Mouse (Mus musculus) c-Kit-positive CD71-positive TER-119-negative erythroid progenitor cells, embryonic 14.5 days (primary cell): Measurements from ENCODE around the gene Dnajc30.
"Not testable (repeated sequence)": the region's sequence is repeated elsewhere in the genome, so short reads cannot be mapped to it uniquely, and the experiment has no call there.

Experiments
- DNase-seq: peaks from one replicate; pipeline ENCODE4 v3.0.0-alpha.2; 2013; ENCODE audit warnings: low read depth

Gene Dnajc30

GRCm38 (mm10) chr5:135064909-135065446, 976 bp downstream of the Dnajc30 start, which contains the start of gene Bud23:
Bud23 (minus strand) TSS chr5:135064959.
- not testable (repeated sequence) for DNase-seq

- no peak for DNase-seq
These were observed 2.0 kb downstream of the Dnajc30 start for GRCm38 (mm10) chr5:135066008-135066407.

GRCm38 (mm10) chr5:135070448-135070847, 6.4 kb downstream of the Dnajc30 start:
- DNase-seq: no peak

GRCm38 (mm10) chr5:135072061-135072460, 8.1 kb downstream of the Dnajc30 start:
- no peak for DNase-seq

GRCm38 (mm10) chr5:135072720-135073119, 8.7 kb downstream of the Dnajc30 start:
- no peak for DNase-seq

GRCm38 (mm10) chr5:135073349-135074150, 9.5 kb downstream of the Dnajc30 start:
- DNase-seq: no peak

GRCm38 (mm10) chr5:135075655-135076054, 11.7 kb downstream of the Dnajc30 start:
- no peak for DNase-seq

- no peak for DNase-seq
These were observed 12.4 kb downstream of the Dnajc30 start for GRCm38 (mm10) chr5:135076368-135076767.

- DNase-seq: no peak
These were observed 13.0 kb downstream of the Dnajc30 start for GRCm38 (mm10) chr5:135076931-135077505.

- peak; percentile 78 for DNase-seq
These were observed 13.8 kb downstream of the Dnajc30 start, which contains the start of gene Vps37d for GRCm38 (mm10) chr5:135077564-135078481. Vps37d (minus strand) TSS chr5:135078266.

- DNase-seq: no peak
These were observed 14.4 kb downstream of the Dnajc30 start for GRCm38 (mm10) chr5:135078482-135078810.

- no peak for DNase-seq
These were observed 15.6 kb downstream of the Dnajc30 start for GRCm38 (mm10) chr5:135079578-135079977.

- no peak for DNase-seq
These were observed 16.5 kb downstream of the Dnajc30 start for GRCm38 (mm10) chr5:135080539-135080938.

- no peak for DNase-seq
These were observed 22.9 kb downstream of the Dnajc30 start for GRCm38 (mm10) chr5:135086871-135087270.

- DNase-seq: no peak
These were observed 25.7 kb downstream of the Dnajc30 start, which contains the start of gene Mlxipl for GRCm38 (mm10) chr5:135089653-135090052. Mlxipl (plus strand) TSS chr5:135089890.

GRCm38 (mm10) chr5:135100981-135101380, 37.0 kb downstream of the Dnajc30 start:
- no peak for DNase-seq

- no peak for DNase-seq
These were observed 40.1 kb downstream of the Dnajc30 start for GRCm38 (mm10) chr5:135103999-135104660.

- DNase-seq: peak; percentile 87
These were observed 42.8 kb downstream of the Dnajc30 start for GRCm38 (mm10) chr5:135106758-135107256.

GRCm38 (mm10) chr5:135107521-135108501, 43.8 kb downstream of the Dnajc30 start:
- no peak for DNase-seq

- no peak for DNase-seq
These were observed 45.0 kb downstream of the Dnajc30 start for GRCm38 (mm10) chr5:135109017-135109416.
